Mouse (Mus musculus) G1E (cell line): ENCODE results near the gene Krtap24-1.

ENCODE experiments used
- CTCF ChIP-seq: IDR thresholded peaks from 2 replicates; pipeline ENCODE4 v1.5.1; 2012; ENCODE audit warnings: low read depth, low read length, inconsistent platforms, mixed read lengths
- GATA1 ChIP-seq: IDR thresholded peaks from 2 replicates; pipeline ENCODE4 v1.6.1; 2012; ENCODE audit warnings: borderline replicate concordance, low read length, inconsistent platforms, mixed read lengths

DNA sequence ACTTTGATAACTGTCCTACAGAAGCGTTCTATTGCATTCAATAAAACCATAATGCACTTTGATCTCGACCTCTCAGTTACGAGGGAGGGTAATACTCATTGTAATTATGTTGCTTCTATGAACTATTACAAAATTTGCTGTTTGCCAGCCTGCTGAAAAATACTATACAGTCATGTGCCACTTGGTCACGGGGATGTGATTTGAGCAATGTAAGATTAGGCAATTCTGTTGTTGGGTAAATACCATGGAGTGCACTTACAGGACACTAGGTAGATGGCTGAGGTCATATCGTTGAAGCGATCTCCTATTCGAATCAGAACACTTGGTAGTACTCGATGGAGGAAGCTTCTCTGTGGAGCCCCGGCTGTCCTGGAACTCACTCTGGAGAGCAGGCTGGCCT lies 28.7 kb downstream of the Krtap24-1 start:
- TF ChIP-seq CTCF (no peak), GATA1 (no peak)
